Mouse (Mus musculus) limb, embryonic 11.5 days (tissue): Measurements from ENCODE around the gene Galnt18. TPM values are rescaled to one million over a fixed set of nuclear protein-coding genes. Genes with fewer than 3 reads are reported as not detected.

ENCODE experiments used
- ATAC-seq: fragments of 200-750 bp; cut with Nextera tagmentation; 2 replicates; pipeline ENCODE4 v1.8.0; 2017; ENCODE audit warnings: low read depth; ENCODE audit not compliant: insufficient number of reproducible peaks, low FRiP score, low TSS enrichment
- DNase-seq: peaks from one replicate; pipeline ENCODE4 v3.0.0-alpha.2; 2015; ENCODE audit warnings: low spot score
- H3K27ac ChIP-seq: fragments of 300-500 bp; sonication (generic); replicated peaks from 2 replicates; pipeline ENCODE4 v1.5.1; 2014; ENCODE audit warnings: low read depth, mild to moderate bottlenecking, low read length
- H3K27me3 ChIP-seq: fragments of 300-500 bp; sonication (generic); 2 replicates; pipeline ENCODE4 v1.6.1; 2014; ENCODE audit warnings: mild to moderate bottlenecking, low read length, mixed read lengths; ENCODE audit not compliant: control insufficient read depth, insufficient read depth
- H3K36me3 ChIP-seq: fragments of 300-500 bp; sonication (generic); 2 replicates; pipeline ENCODE4 v1.6.1; 2014; ENCODE audit warnings: mild to moderate bottlenecking, low read length, moderate library complexity, mixed read lengths; ENCODE audit not compliant: control insufficient read depth, insufficient read depth
- H3K4me1 ChIP-seq: fragments of 300-500 bp; sonication (generic); 2 replicates; pipeline ENCODE4 v1.6.1; 2014; ENCODE audit warnings: low read length, mixed read lengths; ENCODE audit not compliant: control insufficient read depth, insufficient read depth
- H3K4me2 ChIP-seq: fragments of 300-500 bp; sonication (generic); 2 replicates; pipeline ENCODE4 v1.6.1; 2014; ENCODE audit warnings: low read depth, mild to moderate bottlenecking, moderate library complexity; ENCODE audit not compliant: severe bottlenecking
- H3K4me3 ChIP-seq: fragments of 300-500 bp; sonication (generic); 2 replicates; pipeline ENCODE4 v1.5.1; 2014; ENCODE audit warnings: low read depth, low read length
- H3K9ac ChIP-seq: fragments of 300-500 bp; sonication (generic); 2 replicates; pipeline ENCODE4 v1.6.1; 2014; ENCODE audit warnings: mild to moderate bottlenecking, low read length
- H3K9me3 ChIP-seq: fragments of 300-500 bp; sonication (generic); 2 replicates; pipeline ENCODE4 v1.6.1; 2016; ENCODE audit warnings: low read length; ENCODE audit not compliant: control insufficient read depth
- WGBS: fragments of 180-500 bp; shearing (Covaris S2); extraction: QIAGEN DNeasy Blood & Tissue Kit; methylation state at CpG from one replicate; pipeline ENCODE4 v1.1.7; 2014; 5-methylcytosine and 5-hydroxymethylcytosine counted together
- polyA plus RNA-seq: library from polyadenylated mRNA; unstranded; fragments of >200 nt; fragmentation: Nextera tagmentation; extraction: Ambion mirVana; gene quantifications from 2 replicates; pipeline ENCODE4 v1.2.1, GENCODE M21; 2014

Galnt18 gene
- polyA plus RNA-seq, 1 experiment from 2014 or later = 7.0 TPM

GRCm38 (mm10) chr7:111781316-111781715 is 1.5 kb upstream of the Galnt18 start:
- H3K36me3 ChIP-seq = no peaks in the 10 kb centered on the region
- no peak for ATAC-seq
- no peak overlapping the region for H3K4me2 ChIP-seq
- WGBS = 85% methylated on average over 6 of the region's 6 CpGs
- no peak overlapping the region for H3K4me3 ChIP-seq
- H3K27me3 ChIP-seq = peaks cover 10% of the 10 kb centered on the region; the same call in 1 of the 2 replicates
- H3K9me3 ChIP-seq = no peaks in the 10 kb centered on the region
- DNase-seq = no peak
- H3K27ac ChIP-seq = no peak overlapping the region
- H3K9ac ChIP-seq = no peak overlapping the region
- H3K4me1 ChIP-seq = 0 out of 2 replicates have a peak, but pooled peaks cover 3% of the 10 kb centered on the region

GRCm38 (mm10) chr7:111778789-111779503 is 831 bp downstream of the Galnt18 start:
- H3K36me3 ChIP-seq = no peaks in the 10 kb centered on the region
- H3K4me1 ChIP-seq = 0 out of 2 replicates have a peak, but pooled peaks cover 3% of the 10 kb centered on the region
- H3K4me3 ChIP-seq = peak overlapping the region; percentile 42
- no peak overlapping the region for H3K27ac ChIP-seq
- peak overlapping the region; percentile 56 for H3K9ac ChIP-seq
- peak overlapping the region; percentile 94 for H3K4me2 ChIP-seq
- ATAC-seq = no peak
- WGBS = 21% methylated on average over 27 of the region's 27 CpGs
- H3K9me3 ChIP-seq = no peaks in the 10 kb centered on the region
- H3K27me3 ChIP-seq = peaks cover 10% of the 10 kb centered on the region; the same call in 1 of the 2 replicates
- DNase-seq = peak; percentile 50

- H3K9ac ChIP-seq = no peak overlapping the region
- DNase-seq (no peak), ATAC-seq (no peak)
- H3K27me3 ChIP-seq = peaks cover 10% of the 10 kb centered on the region; the same call in 1 of the 2 replicates
- 77% methylated on average over 7 of the region's 7 CpGs for WGBS
- no peak overlapping the region; the same call in 1 of the 2 replicates for H3K4me3 ChIP-seq
- no peak overlapping the region for H3K27ac ChIP-seq
- H3K4me1 ChIP-seq = 0 out of 2 replicates have a peak, but pooled peaks cover 3% of the 10 kb centered on the region
- H3K4me2 ChIP-seq = peak overlapping the region; percentile 94; the same call in 1 of the 2 replicates
- H3K36me3 ChIP-seq = no peaks in the 10 kb centered on the region
- no peaks in the 10 kb centered on the region for H3K9me3 ChIP-seq
Observed at GRCm38 (mm10) chr7:111778212-111778611, 1.6 kb downstream of the Galnt18 start.

GRCm38 (mm10) chr7:111777186-111777585 is 2.6 kb downstream of the Galnt18 start:
- Histone ChIP-seq H3K4me3 (no peak overlapping the region), H3K9me3 (no peaks in the 10 kb centered on the region), H3K27me3 (peaks cover 10% of the 10 kb centered on the region; the same call in 1 of the 2 replicates), H3K4me1 (0 out of 2 replicates have a peak, but pooled peaks cover 3% of the 10 kb centered on the region), H3K9ac (no peak overlapping the region), H3K36me3 (no peaks in the 10 kb centered on the region), H3K4me2 (no peak overlapping the region), H3K27ac (no peak overlapping the region)
- DNase-seq (no peak), ATAC-seq (no peak)
- WGBS = 86% methylated on average over 2 of the region's 2 CpGs

GRCm38 (mm10) chr7:111776160-111776559 is 3.6 kb downstream of the Galnt18 start:
- no peaks in the 10 kb centered on the region for H3K9me3 ChIP-seq
- no peak for ATAC-seq
- no peak overlapping the region for H3K4me3 ChIP-seq
- H3K9ac ChIP-seq = no peak overlapping the region
- WGBS = 79% methylated on average over 7 of the region's 7 CpGs
- H3K36me3 ChIP-seq = no peaks in the 10 kb centered on the region
- no peak for DNase-seq
- H3K27ac ChIP-seq = no peak overlapping the region
- H3K4me2 ChIP-seq = no peak overlapping the region
- H3K4me1 ChIP-seq = 0 out of 2 replicates have a peak, but pooled peaks cover 3% of the 10 kb centered on the region
- peaks cover 10% of the 10 kb centered on the region; the same call in 1 of the 2 replicates for H3K27me3 ChIP-seq

- DNase-seq (no peak), ATAC-seq (no peak)
- WGBS = 75% methylated on average over 2 of the region's 2 CpGs
- Histone ChIP-seq H3K27ac (no peak overlapping the region), H3K36me3 (no peaks in the 10 kb centered on the region), H3K4me1 (no peaks in the 10 kb centered on the region), H3K4me2 (no peak overlapping the region), H3K27me3 (no peaks in the 10 kb centered on the region), H3K9ac (no peak overlapping the region), H3K4me3 (no peak overlapping the region), H3K9me3 (no peaks in the 10 kb centered on the region)
Observed at GRCm38 (mm10) chr7:111772398-111772797, 7.4 kb downstream of the Galnt18 start.

- H3K9me3 ChIP-seq = no peaks in the 10 kb centered on the region
- no peak for ATAC-seq
- no peak for DNase-seq
- H3K4me2 ChIP-seq = no peak overlapping the region
- no peak overlapping the region for H3K4me3 ChIP-seq
- no peaks in the 10 kb centered on the region for H3K4me1 ChIP-seq
- H3K9ac ChIP-seq = no peak overlapping the region
- H3K27ac ChIP-seq = no peak overlapping the region
- H3K27me3 ChIP-seq = no peaks in the 10 kb centered on the region
- H3K36me3 ChIP-seq = no peaks in the 10 kb centered on the region
- 85% methylated on average over 8 of the region's 8 CpGs for WGBS
Observed at GRCm38 (mm10) chr7:111771251-111771801, 8.5 kb downstream of the Galnt18 start.

GRCm38 (mm10) chr7:111770585-111770984 is 9.2 kb downstream of the Galnt18 start:
- 90% methylated on average over 3 of the region's 3 CpGs for WGBS

More at GRCm38 (mm10) chr7:111770585-111770984, 9.2 kb downstream of the Galnt18 start:
- Histone ChIP-seq H3K4me3 (no peak overlapping the region), H3K4me1 (no peaks in the 10 kb centered on the region), H3K27ac (no peak overlapping the region), H3K27me3 (no peaks in the 10 kb centered on the region), H3K9me3 (no peaks in the 10 kb centered on the region), H3K9ac (no peak overlapping the region), H3K36me3 (no peaks in the 10 kb centered on the region), H3K4me2 (no peak overlapping the region)
- DNase-seq (no peak), ATAC-seq (no peak)
